Mouse (Mus musculus) gastrocnemius, adult 2 months (tissue): ENCODE data around the gene Acer3. TPM values are rescaled to one million over a fixed set of nuclear protein-coding genes. Genes with fewer than 3 reads are reported as not detected.

Source experiments
- DNase-seq: peaks from one replicate; pipeline ENCODE4 v3.0.0; 2022
- H3K27ac ChIP-seq: fragments of 200-600 bp; 2 replicates; pipeline ENCODE4 v1.8.1; 2022; ENCODE audit warnings: mild to moderate bottlenecking
- H3K4me3 ChIP-seq: fragments of 200-600 bp; 2 replicates; pipeline ENCODE4 v1.8.1; 2022; ENCODE audit warnings: mild to moderate bottlenecking, moderate library complexity
- CTCF ChIP-seq: fragments of 200-600 bp; IDR thresholded peaks from 2 replicates; pipeline ENCODE4 v1.8.1; 2022; ENCODE audit warnings: antibody characterized with exemption, mild to moderate bottlenecking, moderate library complexity
- intact Hi-C: fragments of 180-260 bp; cut with DNase I; formaldehyde crosslinking; loops from one replicate; pipeline ENCODE4 v1.15.1; 2025
- long read RNA-seq, 2 experiments: library from polyadenylated mRNA; stranded (forward); transcript quantifications; one replicate each; pipeline ENCODE4 v2.0.0; 2021
- total RNA-seq, 2 experiments: library from RNA; stranded (reverse); gene quantifications; 2 replicates each; pipeline ENCODE4 v1.2.3; 2021

The Acer3 gene
- 1 to 10 TPM; 4.0 to 5.3 TPM for total RNA-seq
- long read RNA-seq, experiment 1, full-length matches to known transcripts = 2 of 3 reads
- long read RNA-seq, experiment 1, partial matches to known transcripts = 0 of 3 reads
- long read RNA-seq, experiment 1, other reads (novel, unspliced or antisense) = 1 of 3 reads
- long read RNA-seq, experiment 2, full-length matches to known transcripts = 1 of 2 reads
- long read RNA-seq, experiment 2, partial matches to known transcripts = 0 of 2 reads
- long read RNA-seq, experiment 2, other reads (novel, unspliced or antisense) = 1 of 2 reads

DNA sequence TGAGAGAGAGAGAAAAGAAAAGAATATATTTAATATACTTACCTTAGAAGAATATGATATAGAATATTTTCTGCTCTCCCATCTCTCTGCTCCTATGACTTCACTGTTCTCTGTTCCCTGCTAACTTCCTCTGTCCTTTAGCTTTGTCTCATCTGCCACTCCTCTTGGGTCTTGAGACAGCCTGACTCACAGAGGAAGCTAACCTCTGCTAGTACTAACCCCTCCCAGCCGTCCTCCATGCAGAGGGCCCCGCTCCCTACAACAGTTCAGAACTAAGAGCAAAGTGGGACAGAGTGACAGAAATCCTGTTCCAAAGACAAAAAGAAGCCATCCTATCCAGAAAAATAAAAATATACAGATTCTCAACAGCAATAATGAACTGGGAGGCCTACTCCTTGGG is at the start of gene Acer3:
Gene Acer3 (minus strand): TSS at position 126 of the 400 bp plus-strand sequence.
- no peak for TF ChIP-seq CTCF

DNA sequence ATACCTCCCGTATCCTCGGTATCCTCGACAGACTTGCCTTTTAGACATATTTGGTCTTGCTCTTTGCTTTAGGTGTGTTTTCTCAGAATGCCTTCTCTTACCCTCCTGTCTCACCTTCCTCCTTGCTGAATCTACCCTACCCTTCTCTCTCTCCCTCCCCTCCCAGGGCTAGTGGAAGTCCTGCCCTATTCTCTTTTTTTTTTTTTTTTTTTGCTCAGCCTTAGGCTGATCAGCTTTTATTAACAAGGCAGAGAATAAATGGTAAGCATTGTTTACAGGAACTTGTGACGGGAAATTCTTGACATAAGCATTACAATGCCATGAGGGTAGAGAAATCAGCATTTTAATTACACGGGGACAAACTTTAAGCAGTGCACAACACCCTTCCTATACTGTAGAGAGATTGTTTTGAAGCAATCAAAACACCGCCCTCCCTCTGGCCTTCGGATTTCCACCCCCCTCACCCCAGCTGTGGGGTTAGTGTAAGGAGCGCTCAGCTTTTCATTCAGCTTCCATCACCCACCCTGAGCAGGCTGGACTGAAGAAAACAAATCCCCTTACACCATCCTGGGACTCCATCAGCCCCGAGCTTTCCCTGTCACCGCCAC is 48.9 kb upstream of the Acer3 start:
- Histone ChIP-seq H3K4me3 (no peak overlapping the region), H3K27ac (no peak overlapping the region)
- intact Hi-C loops = no loop called here
- no peak for TF ChIP-seq CTCF
- no peak for DNase-seq

More for the DNA sequence above, at the start of gene Acer3:
- Histone ChIP-seq H3K27ac (no peak within 1 kb of the TSS), H3K4me3 (no peak within 1 kb of the TSS)
- no peak for DNase-seq
- intact Hi-C loops = no loop called here

DNA sequence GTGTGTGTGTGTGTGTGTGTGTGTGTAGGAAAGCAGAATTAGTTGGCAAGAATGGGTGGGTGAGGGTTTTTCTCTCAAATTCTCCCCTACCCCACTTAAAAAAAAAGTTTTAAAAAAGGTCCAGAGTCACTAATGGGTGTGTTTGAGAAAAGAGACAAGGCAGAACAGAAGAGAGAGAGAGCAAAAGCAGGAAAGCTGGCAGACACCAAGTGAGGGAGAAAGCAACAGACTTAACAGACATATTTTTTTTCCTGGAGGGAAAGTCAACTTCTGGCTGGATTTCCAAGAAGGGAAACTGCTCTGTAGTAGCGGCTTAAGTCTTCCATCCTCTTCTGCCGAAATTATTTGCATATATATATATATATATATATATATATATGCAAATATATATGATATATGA is 40.7 kb upstream of the Acer3 start:
- Histone ChIP-seq H3K27ac (peak overlapping the region; percentile 54), H3K4me3 (peak overlapping the region; percentile 85)
- no peak for TF ChIP-seq CTCF
- DNase-seq = no peak
- intact Hi-C loops = no loop called here

DNA sequence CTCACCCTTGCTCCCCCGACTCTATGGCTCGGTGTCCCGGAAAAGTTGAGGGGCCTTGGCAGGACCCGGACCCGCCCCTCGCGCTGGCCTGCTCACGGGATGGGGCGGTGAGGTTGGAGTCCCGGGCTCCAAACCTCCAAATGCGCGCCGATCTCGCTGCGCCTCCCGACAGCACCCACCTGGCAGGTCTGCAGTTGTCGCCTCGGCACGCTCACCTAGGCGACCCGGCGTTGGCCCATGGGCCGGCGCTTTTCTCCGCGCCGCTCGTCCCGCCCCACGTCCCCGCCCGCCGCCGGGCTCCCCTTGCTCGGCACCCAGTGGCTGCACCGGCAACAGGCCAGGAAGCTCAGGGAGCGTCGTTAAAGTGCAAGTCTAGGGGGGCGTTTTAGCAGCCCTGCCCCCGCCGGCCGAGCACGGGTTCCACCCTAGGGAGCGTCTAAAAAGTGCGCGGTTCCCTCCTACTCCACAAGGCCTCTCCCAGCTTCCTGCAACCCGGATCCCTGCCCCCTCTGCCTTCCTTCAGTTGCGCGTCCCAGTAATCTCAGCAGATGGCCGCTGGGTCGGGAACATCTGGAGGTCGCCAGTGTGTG is 40.1 kb upstream of the Acer3 start, which contains the start of gene Tsku:
Gene Tsku (minus strand): TSS at position 266 of the 590 bp plus-strand sequence.
- intact Hi-C loops = no loop called here
- peak; percentile 93 for DNase-seq
- Histone ChIP-seq H3K4me3 (peak within 1 kb of the TSS; percentile 85), H3K27ac (peak within 1 kb of the TSS; percentile 84)
- no peak for TF ChIP-seq CTCF

DNA sequence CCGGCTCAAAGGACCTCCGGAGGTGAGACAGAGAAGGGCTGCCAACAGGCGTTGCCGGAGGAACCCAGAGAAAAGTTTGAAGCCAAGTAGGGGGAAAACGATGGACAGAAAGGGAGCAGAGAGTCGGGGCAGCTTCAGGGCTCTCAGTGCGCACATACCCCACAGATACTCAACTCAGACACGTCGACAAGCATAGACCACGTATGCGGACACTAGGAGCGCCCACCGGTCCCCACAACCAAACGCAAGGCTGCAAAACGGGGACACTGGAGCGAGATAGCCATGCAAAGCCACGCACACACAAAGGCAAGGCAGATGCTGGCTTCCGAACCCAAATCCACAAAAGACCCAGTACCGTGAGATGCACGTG is 39.6 kb upstream of the Acer3 start:
- intact Hi-C loops = no loop called here
- TF ChIP-seq CTCF = no peak
- peak overlapping the region; percentile 85 for H3K4me3 ChIP-seq
- H3K27ac ChIP-seq = peak overlapping the region; percentile 84
- no peak for DNase-seq

DNA sequence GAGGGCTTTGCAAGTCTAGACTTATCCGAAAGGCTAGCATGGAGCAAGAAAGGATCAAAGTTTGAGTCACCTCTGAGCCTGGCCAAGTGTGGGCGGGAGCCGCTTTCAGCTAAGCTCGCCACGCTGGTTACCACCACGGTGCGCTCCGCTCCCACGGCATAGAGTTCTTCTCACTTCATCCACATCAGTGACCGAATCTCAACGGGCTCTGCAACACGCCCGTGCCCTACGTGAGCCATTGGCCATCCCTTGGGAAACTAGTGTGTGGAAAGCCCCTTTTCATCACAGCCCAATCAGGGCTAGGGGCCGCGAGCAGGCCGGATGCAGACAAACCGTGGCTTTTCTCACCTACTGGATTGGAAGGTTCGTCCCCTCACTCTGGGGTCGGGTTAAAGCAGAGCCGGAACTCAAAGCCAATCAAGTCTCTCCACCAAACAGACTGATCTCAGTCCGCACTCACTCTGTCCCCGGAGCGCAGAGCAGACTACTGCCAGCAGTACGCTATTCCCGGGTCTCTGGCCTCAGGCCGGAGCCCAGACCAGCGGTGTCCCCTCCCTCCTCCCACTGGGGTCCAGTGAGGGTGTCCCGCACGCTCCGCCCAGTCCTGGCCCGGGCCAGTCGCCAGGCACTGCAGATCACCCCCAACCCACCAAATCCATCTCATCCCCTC is 39.1 kb upstream of the Acer3 start:
- intact Hi-C loops = no loop called here
- H3K27ac ChIP-seq = peak overlapping the region; percentile 84
- H3K4me3 ChIP-seq = peak overlapping the region; percentile 85
- DNase-seq = peak; percentile 74
- TF ChIP-seq CTCF = no peak

DNA sequence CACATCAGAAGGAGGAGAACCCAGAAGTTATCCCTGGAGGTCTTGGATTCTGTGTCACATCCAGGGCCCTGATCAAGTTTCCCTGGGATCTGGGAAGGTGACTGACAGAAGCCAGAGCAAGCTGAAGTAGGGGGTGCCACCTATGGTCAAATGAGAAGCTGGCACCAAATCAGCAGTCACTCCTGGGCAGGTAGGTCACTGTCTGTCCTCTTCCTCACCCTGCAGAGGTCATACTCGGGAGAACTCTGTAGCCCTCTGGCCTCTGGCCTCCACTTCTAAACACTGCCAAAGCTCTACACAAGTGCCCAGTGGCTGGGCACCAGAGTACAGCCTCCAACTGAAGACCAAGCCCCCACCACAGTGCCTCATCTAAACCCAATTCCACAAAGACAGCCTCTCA is 37.0 kb upstream of the Acer3 start:
- intact Hi-C loops = no loop called here
- no peak overlapping the region for H3K4me3 ChIP-seq
- no peak overlapping the region for H3K27ac ChIP-seq
- no peak for TF ChIP-seq CTCF
- no peak for DNase-seq

DNA sequence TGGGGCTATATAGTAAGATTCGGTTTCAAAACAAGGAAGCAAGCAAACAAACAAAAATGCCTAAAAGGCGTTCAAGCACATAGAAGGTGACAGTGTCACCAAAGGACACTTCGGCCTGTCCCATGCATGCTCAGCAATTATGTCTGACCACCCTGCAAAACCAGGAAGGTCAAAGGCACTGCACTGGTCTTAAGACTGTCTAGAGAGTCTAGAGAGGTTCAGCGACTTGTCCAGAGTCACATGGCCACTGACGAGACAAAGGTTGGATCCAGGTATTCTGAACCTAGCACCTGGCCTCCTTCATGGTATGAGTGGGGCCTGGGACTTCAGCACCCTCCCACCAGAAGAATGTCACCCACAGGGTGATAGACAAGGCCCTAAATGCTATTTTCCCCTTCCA is 36.3 kb upstream of the Acer3 start:
- no peak for TF ChIP-seq CTCF
- Histone ChIP-seq H3K4me3 (no peak overlapping the region), H3K27ac (no peak overlapping the region)
- intact Hi-C loops = no loop called here
- no peak for DNase-seq

DNA sequence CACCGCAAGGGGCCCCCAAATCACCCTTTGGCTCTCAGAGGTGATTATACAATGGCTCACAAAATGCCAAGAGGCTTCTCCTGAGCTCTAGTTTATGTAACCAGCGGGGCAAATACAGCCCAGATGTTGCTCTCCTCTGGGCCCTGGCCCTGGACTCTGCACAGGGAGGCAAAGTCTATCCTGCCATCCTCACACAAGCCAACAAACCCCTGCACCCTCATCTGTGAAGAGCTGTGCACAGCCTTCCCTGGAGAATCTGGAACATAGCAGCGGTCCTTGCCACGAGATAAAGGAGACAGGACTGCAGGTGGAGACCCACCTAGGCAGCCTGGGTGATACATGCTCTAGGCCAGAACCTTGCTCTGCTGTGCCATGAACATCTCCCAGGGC is 33.9 kb upstream of the Acer3 start:
- intact Hi-C loops = no loop called here
- H3K27ac ChIP-seq = peak overlapping the region; percentile 24
- TF ChIP-seq CTCF = no peak
- no peak overlapping the region for H3K4me3 ChIP-seq
- DNase-seq = no peak

DNA sequence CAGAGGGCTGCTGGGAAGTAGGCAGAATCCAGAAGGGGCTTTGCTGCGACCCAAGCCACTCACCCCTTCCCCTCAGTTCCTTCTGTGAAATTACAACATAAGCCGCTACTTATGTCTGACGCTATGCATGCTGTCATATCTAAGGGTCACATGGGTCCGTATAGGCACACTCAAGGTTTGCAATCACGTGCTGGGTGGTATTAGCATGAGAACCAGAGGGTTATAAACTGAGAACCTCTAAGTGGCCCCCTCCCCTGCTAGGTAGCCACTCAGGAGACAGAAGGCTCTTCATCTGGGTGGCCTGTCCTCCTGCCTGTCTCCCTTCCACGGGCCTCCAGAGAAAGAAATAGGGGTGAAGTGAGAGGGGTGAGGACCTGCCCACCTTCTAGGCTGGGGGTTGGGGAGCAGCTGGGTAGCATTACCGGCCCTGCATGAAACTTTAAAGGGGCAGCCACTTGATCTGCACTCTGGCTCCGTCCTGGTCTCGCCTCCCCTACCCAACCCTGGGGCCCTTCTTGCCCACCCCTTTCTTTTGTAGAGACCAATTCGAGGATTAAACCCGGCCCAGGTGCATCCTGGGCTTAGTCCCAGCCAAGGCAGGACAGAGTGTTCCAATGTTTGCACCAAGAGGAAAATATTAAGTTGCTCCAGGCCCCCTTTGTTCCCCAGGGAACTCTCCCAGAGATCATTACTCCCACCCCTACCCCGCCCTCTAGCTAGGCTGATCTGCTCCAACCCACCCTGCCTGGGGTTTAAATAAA is 33.3 kb upstream of the Acer3 start:
- Histone ChIP-seq H3K27ac (peak overlapping the region; percentile 24), H3K4me3 (no peak overlapping the region)
- DNase-seq = no peak
- intact Hi-C loops = no loop called here
- no peak for TF ChIP-seq CTCF

DNA sequence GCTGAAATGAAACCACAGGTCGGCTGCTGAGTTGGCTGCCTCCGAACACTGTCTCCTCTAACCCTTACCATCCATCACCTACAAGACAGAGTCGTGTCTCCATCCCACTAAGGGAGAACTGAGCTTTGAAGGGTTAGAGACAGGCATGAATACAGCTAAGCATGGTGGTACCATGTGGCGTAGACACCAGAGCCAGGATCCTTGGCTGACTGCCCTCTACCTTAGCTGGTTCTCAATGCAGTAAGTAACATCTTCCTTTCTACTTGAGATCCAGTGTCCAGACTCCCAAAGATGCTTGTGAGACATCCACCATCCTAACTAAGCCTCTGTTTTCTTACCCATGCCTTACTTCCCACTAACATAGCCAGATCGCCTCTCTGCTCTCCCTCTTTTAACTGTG is 32.6 kb upstream of the Acer3 start:
- H3K27ac ChIP-seq = no peak overlapping the region
- no peak for TF ChIP-seq CTCF
- no peak for DNase-seq
- H3K4me3 ChIP-seq = no peak overlapping the region
- intact Hi-C loops = no loop called here

DNA sequence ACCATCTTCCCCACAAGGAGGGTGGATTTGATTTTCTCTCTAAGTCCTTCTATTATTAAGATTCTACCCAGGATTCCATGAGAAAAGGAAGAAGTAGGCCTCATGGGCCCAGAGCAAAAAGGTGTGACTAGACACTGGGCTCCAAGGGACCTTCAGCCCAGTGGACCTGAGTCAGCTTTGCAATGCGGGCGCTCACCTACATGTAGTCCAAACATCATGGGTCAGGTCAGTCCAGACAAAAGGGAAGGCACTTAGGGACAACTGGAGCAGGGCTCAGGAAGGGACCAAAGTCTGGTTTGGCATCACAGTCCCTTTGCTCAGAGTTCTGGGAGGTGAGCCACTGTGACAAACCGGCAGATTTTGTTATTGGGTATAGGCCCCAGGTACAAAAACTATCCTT is 30.5 kb upstream of the Acer3 start:
- no peak overlapping the region for H3K4me3 ChIP-seq
- intact Hi-C loops = no loop called here
- TF ChIP-seq CTCF = no peak
- no peak for DNase-seq
- H3K27ac ChIP-seq = no peak overlapping the region

DNA sequence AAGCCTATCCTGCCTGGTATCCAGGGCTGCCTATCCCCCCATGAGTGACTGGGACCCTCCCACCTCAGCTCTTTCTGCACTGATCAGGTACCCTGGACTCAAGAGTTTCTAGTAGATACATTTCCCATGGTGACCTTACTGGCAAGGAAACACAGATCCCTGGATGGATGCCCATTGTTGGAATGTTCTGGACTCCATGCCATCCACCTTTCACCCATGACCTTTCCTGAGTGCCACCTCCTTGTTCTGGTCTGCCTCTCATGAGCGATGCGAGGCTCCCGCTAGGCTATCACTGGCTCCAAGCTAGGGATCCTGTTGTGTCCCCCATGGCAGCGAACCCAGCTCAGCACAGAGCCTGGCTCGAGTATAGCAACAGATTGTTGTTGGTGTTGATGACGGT is 28.8 kb upstream of the Acer3 start:
- no peak for DNase-seq
- intact Hi-C loops = loop anchor here (1.0 kb wide), 1 partner anchor 80 kb away; no protein-coding TSS in a partner anchor
- H3K4me3 ChIP-seq = no peak overlapping the region
- H3K27ac ChIP-seq = no peak overlapping the region
- no peak for TF ChIP-seq CTCF
